Mouse (Mus musculus) mouse embryonic stem cell (cell line): ENCODE data around the gene Lmbr1l.

Experiments used
- in situ Hi-C, 2 experiments: fragments of 300-500 bp; cut with MboI; formaldehyde crosslinking; loops; 1 replicate in 1 of 2; 3 replicates in 1 of 2; pipeline ENCODE4 v1.14.3; 2019 to 2020; ENCODE audit warnings: low sequenced_read_pairs in 2 of 2, low pct_unique_long_range_greater_than_20kb in 1 of 2, mixed read lengths in 1 of 2; ENCODE audit not compliant: unreplicated experiment in 1 of 2

Lmbr1l gene

GRCm38 (mm10) chr15:98902600-98902999 lies 15.4 kb downstream of the Lmbr1l start:
- in situ Hi-C loops: no loop called here

DNA sequence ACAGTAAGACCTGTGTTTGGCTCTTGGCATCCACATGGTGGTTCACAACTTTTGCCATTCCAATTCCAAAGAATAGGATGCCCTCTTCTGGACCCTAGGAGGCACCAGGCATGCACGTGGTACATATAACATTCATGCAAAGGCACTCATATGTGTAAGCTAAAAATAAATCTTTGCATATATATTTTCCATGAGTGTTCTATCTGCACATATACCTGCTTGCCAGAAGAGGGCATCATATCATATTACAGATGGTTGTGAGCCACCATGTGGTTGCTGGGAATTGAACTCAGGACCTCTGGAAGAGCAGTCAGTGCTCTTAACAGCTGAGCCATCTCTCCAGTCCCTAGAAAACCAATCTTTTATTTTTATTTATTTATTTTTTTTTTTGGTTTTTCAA lies 16.5 kb downstream of the Lmbr1l start:
- in situ Hi-C loops: no loop called here

- in situ Hi-C loops: no loop called here
These were observed 19.9 kb downstream of the Lmbr1l start, which contains the start of gene Dhh for GRCm38 (mm10) chr15:98897928-98898800. TSS of gene Dhh (minus strand) at chr15:98898540.

DNA sequence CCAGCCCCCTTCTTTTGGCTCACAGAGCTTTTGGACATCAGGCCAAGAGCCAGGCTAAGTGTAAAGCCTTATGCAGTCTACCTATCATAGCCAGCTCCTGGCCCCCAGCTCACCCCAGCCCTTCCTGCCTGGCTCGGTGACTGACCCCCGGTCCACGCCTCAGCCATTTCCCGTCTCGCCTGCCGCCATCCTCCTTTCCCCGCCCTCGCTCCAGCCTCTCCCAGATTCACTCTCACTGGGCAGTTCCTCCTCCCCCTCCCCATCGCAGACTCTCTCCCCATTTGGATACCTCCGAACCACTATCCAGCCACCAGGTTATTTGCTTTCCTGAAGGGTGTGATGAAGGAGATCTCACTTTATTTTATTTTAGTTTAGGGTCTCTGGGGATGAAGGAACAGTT lies 20.5 kb downstream of the Lmbr1l start:
- in situ Hi-C loops: no loop called here

GRCm38 (mm10) chr15:98895635-98896589 lies 22.1 kb downstream of the Lmbr1l start:
- in situ Hi-C loops: no loop called here

DNA sequence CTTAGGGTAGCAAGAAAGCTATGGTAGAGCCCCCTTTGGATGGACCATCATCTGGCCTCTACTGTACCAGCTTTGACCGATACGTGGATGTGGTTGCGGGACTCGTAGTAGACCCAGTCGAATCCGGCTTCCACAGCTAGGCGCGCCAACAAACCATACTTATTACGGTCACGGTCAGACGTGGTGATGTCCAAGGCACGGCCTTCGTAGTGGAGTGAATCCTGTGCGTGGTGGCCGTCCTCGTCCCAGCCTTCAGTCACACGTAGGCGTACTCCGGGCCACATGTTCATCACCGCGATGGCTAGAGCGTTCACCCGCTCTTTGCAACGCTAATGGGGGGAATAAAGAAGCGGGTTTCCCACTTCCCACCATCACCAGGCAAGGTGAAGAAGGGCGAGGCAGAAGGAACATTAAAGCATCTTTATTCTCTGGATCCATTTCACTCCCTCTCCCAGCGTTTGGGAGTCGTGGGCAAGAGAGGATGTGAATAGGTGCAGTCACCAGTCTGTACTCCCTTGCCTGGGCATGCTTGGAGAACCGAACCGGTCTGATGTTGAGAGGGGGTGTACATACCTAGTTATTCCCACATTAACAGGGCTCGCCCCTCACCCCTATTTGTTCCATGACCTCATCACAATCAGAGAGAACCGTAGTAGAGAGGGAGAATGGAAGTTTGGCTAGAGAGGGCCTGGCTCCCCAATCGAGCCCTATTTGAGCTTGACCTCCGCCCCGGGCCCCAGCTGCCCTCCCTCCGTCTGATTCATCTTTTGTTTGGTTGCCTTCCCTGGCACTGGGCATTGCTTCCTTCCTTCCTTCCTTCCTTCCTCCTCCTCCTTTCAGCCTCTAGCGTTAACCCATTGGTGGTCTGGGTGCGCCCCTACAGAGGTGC lies 23.0 kb downstream of the Lmbr1l start:
- in situ Hi-C loops: no loop called here

GRCm38 (mm10) chr15:98893940-98894745 lies 23.9 kb downstream of the Lmbr1l start, which contains the start of gene Rhebl1:
TSS of gene Rhebl1 (minus strand) at chr15:98894540.
- in situ Hi-C loops: no loop called here

- in situ Hi-C loops: no loop called here
These were observed 25.0 kb downstream of the Lmbr1l start for GRCm38 (mm10) chr15:98893036-98893435.

GRCm38 (mm10) chr15:98891907-98892606 lies 26.0 kb downstream of the Lmbr1l start:
- in situ Hi-C loops: no loop called here

GRCm38 (mm10) chr15:98891198-98891742 lies 26.8 kb downstream of the Lmbr1l start:
- in situ Hi-C loops: no loop called here

DNA sequence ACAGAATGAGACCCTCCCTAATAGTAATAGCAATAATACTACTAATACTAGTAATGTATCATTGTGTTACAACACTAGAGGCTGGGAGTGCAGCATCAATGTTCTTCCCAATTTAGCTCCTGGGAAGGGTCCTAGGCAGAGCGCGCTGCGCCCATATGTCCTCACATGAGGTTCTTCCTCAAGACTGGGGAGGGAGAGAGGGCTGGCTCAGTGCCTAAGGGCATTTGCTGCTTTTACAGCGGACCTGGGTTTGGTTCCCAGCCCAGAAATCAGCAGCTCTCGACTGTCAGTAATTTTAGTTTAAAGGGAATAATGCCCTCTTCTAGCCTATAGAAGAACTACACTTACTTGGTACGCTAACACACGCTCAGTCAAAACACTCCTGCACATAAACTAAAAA lies 30.5 kb downstream of the Lmbr1l start:
- in situ Hi-C loops: no loop called here

DNA sequence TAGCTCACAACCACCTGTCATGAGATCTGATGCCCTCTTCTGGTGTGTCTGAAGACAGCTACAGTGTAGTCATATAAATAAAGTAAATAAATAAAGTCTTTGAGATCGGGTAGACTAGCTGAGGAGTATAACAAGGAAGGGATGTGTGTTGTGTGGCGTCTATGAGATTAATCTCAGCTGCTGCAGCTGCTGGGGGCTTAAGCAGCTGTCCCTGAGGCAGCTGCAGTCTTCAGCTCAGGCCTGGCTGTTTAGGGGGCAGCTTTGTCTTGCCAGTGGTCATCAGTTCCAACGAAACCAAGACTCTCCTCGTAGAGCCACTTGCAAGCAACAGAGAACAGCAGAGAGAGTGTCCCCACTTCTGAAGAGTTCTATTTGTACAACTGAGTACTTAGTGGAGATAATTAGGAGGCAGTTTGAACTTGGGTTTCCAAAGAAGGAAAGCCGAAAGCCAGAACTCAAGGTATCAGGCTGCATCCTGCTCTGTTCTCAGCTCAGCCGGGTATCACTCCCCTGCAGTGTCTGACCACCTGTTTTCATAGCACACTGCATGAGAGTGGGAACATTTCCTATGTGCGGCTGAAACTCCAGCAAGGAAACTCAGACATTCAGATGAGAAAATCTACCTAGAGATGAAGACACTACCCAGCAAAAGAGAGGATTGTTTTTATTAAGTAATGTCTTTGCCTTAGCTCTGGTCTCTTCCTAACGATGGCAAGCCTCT lies 31.2 kb downstream of the Lmbr1l start:
- in situ Hi-C loops: no loop called here

DNA sequence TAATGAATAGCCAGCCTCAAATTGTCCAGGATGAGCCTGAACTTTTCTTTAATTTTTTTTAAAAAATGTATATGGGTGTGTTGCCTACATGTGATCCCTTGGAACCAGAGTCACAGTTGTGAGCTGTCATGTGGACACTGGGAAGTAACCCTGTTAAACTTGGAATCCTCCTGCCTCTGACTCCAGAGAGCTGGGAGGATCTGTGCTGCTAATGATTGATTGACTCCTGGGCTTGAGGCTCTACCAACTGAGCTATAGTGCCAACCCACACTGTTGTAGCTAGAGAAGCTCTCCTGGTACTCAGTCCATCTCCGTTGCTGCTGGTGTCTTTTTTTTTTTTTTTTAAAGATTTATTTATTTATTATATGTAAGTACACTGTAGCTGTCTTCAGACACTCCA lies 33.9 kb downstream of the Lmbr1l start:
- in situ Hi-C loops: no loop called here

- in situ Hi-C loops: no loop called here
These were observed 34.4 kb downstream of the Lmbr1l start for GRCm38 (mm10) chr15:98883661-98884060.

- in situ Hi-C loops: no loop called here
These were observed 36.4 kb downstream of the Lmbr1l start for GRCm38 (mm10) chr15:98881656-98882008.

DNA sequence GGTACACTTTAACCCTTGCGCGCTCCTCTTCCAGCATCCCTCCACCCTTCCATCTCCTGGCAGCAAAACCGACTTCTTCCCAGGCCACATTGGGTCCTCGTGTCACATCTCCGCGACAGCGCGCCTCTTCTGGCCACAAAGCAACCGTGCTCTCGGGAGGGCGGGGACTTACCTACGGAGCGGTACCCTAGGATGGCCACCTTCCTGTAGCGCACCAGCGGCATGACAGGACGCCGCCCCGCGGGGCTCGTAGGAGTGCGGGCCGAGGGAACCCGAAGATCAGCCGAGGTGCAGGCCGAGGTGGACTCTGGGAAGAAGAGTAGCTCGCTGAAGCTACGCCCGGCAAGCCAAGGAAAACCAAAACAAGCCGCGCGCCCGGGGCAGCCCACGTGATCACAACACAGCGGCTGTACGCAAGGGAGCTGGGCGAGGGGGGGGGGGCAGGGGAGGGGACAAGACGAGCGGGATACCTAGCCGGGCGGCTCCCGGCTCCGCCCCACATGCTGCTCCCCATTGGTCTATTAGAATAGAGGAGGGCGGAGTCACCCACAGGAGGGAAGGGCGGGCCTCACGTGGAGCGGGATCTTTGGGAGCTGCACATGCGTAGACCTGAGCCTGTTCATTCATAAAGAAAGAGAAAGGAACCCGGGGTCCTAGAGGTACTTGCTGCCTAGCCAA lies 36.9 kb downstream of the Lmbr1l start:
- in situ Hi-C loops: no loop called here
